Mouse (Mus musculus): Measurements from ENCODE around the gene Numb.

- no peak for TF ChIP-seq CTCF (IDR thresholded peaks at IDR 0.05; ENCODE audit: insufficient read depth, low read length)
- TF ChIP-seq POLR2A (IDR thresholded peaks at IDR 0.05; ENCODE audit: borderline replicate concordance, extremely low read depth, low read depth, low read length): no peak
These were observed 141.6 kb downstream of the Numb start for GRCm38 (mm10) chr12:83780181-83780580.
